8 mouse cellular contexts compared by ENCODE assay signal in the genomic region with DNA sequence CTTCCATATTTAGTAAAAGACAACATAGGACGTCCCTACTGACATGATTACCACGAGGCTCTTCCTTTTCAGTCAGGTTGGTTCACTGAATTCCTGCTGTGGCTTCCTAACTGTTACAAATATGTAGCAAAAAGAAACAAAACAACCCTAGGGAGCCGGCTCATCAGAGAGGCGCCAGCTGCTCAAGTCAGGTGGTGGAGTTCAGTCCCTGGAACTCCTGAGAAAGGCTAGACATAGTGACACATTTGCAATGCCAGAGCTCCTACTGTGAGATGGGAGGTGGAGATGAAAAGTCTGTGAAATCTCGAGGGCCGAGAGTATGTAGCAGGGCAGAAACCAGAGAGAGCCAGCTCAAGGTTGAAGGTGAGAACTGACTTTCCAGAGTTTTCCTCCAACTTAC.
DNase-seq lines count a peak whose midpoint lies in the region; ATAC-seq and TF ChIP-seq lines count a peak whose summit lies in the region.

No protein-coding gene starts in this region.

- TF ChIP-seq EP300 in liver, postnatal 0 days (IDR thresholded peaks at IDR 0.05; ENCODE audit: low read depth), result no peak

- H3K4me3 ChIP-seq in heart, embryonic 10.5 days, result peak overlapping the region; percentile 63
- H3K4me3 ChIP-seq in ES-E14 (ENCODE audit: insufficient read depth in 1 of 2, low read depth in 1 of 2, low read length in 2 of 2, poor library complexity in 1 of 2, severe bottlenecking in 1 of 2), result 0 out of 4 replicates have a peak overlapping the region, but pooled peaks of 1 of the 2 experiments have one; percentile 18
- peak overlapping the region; percentile 43 for H3K4me3 ChIP-seq in forebrain, embryonic 15.5 days
- 0 out of 2 replicates have a peak overlapping the region, but pooled peaks have one; percentile 38 for H3K4me3 ChIP-seq in liver, postnatal 0 days (ENCODE audit: low read depth, low read length)

- 15% methylated on average over 6 of the region's 6 CpGs for WGBS in heart, embryonic 10.5 days
- 9% methylated on average over 6 of the region's 6 CpGs for WGBS in forebrain, embryonic 15.5 days
- 33% methylated on average over 6 of the region's 6 CpGs for WGBS in liver, postnatal 0 days (ENCODE audit: insufficient replicate concordance)

- no peak for DNase-seq in heart, embryonic 10.5 days (ENCODE audit: low spot score)
- no peak for DNase-seq in heart, postnatal 14 days
- DNase-seq in ES-E14 (ENCODE audit: low read depth, low spot score), result peak; percentile 44
- no peak for DNase-seq in liver, postnatal 0 days
- DNase-seq in spleen, adult 12 weeks (ENCODE audit: low spot score), result no peak
- no peak for DNase-seq in left cerebral cortex, postnatal 14 days (ENCODE audit: low spot score in 2 of 2)
- DNase-seq in adipocyte (ENCODE audit: low spot score), result no peak

- no peak overlapping the region for H3K9ac ChIP-seq in ES-E14 (ENCODE audit: insufficient read depth, low read depth, low read length, poor library complexity, severe bottlenecking)
- no peak overlapping the region for H3K9ac ChIP-seq in forebrain, embryonic 15.5 days (replicated peaks)
- H3K9ac ChIP-seq in liver, postnatal 0 days (replicated peaks), result peak overlapping the region; percentile 38; the same call in 1 of the 2 replicates

- H3K9me3 ChIP-seq in heart, embryonic 10.5 days, result no peaks in the 10 kb centered on the region
- H3K9me3 ChIP-seq in ES-E14 (ENCODE audit: control insufficient read depth, insufficient read depth, low read depth, low read length), result no peaks in the 10 kb centered on the region
- H3K9me3 ChIP-seq in forebrain, embryonic 15.5 days, result no peaks in the 10 kb centered on the region
- no peaks in the 10 kb centered on the region for H3K9me3 ChIP-seq in liver, postnatal 0 days (ENCODE audit: low read length)

- H3K36me3 ChIP-seq in heart, embryonic 10.5 days, result no peaks in the 10 kb centered on the region
- no peaks in the 10 kb centered on the region for H3K36me3 ChIP-seq in ES-E14 (ENCODE audit: control insufficient read depth, insufficient read depth, low read length, poor library complexity, severe bottlenecking)
- no peaks in the 10 kb centered on the region for H3K36me3 ChIP-seq in forebrain, embryonic 15.5 days
- H3K36me3 ChIP-seq in liver, postnatal 0 days (replicated peaks; ENCODE audit: insufficient read depth, low read length), result no peaks in the 10 kb centered on the region

- in situ Hi-C loops in ES-E14 (cut with MboI; ENCODE audit: low sequenced_read_pairs in 2 of 2, unreplicated experiment in 2 of 2), result no loop called here

- H3K4me2 ChIP-seq in forebrain, embryonic 15.5 days (replicated peaks), result peak overlapping the region; percentile 61
- H3K4me2 ChIP-seq in liver, postnatal 0 days (ENCODE audit: low read depth, low read length), result peak overlapping the region; percentile 78

- peak; percentile 14; the same call in 1 of the 2 replicates for ATAC-seq in forebrain, embryonic 15.5 days (replicated peaks)
- no peak for ATAC-seq in liver, postnatal 0 days

- intact Hi-C loops in heart, postnatal 14 days (cut with DNase I), result no loop called here
- intact Hi-C loops in left cerebral cortex, postnatal 14 days (cut with DNase I), result loop anchor here (5.0 kb wide), 1 partner anchor 92 kb away; no protein-coding TSS in a partner anchor

- H3K4me1 ChIP-seq in heart, embryonic 10.5 days, result peaks cover 26% of the 10 kb centered on the region
- H3K4me1 ChIP-seq in ES-E14 (ENCODE audit: control insufficient read depth in 2 of 2, insufficient read depth in 2 of 2, low read length in 2 of 2, poor library complexity in 1 of 2), result peaks cover 5 to 15% of the 10 kb centered on the region in 2 experiments; a peak in 3 of 4 replicates
- H3K4me1 ChIP-seq in forebrain, embryonic 15.5 days, result peaks cover 8% of the 10 kb centered on the region; the same call in 1 of the 2 replicates
- H3K4me1 ChIP-seq in liver, postnatal 0 days (ENCODE audit: insufficient read depth), result peaks cover 8% of the 10 kb centered on the region; the same call in 1 of the 2 replicates

- no peaks in the 10 kb centered on the region for H3K27me3 ChIP-seq in heart, embryonic 10.5 days (ENCODE audit: insufficient read depth, poor library complexity, severe bottlenecking)
- H3K27me3 ChIP-seq in forebrain, embryonic 15.5 days, result no peaks in the 10 kb centered on the region
- H3K27me3 ChIP-seq in liver, postnatal 0 days (ENCODE audit: insufficient read depth, low read length), result no peaks in the 10 kb centered on the region

- H3K27ac ChIP-seq in heart, embryonic 10.5 days, result peak overlapping the region; percentile 84
- peak overlapping the region; percentile 62; the same call in 1 of the 2 replicates for H3K27ac ChIP-seq in ES-E14 (ENCODE audit: insufficient read depth, low read depth, low read length, poor library complexity, severe bottlenecking)
- no peak overlapping the region for H3K27ac ChIP-seq in forebrain, embryonic 15.5 days (replicated peaks)
- H3K27ac ChIP-seq in liver, postnatal 0 days (ENCODE audit: low read depth), result no peak overlapping the region

- no peak for TF ChIP-seq CTCF in liver, postnatal 0 days (IDR thresholded peaks at IDR 0.05; ENCODE audit: low read depth)

TF ChIP-seq in ES-E14, 5 proteins besides CTCF, POLR2A, EP300 and RAD21:
- TF ChIP-seq HCFC1 (IDR thresholded peaks at IDR 0.05; ENCODE audit: borderline replicate concordance, insufficient read depth, low read length) (no peak), ZC3H11A (IDR thresholded peaks at IDR 0.05; ENCODE audit: borderline replicate concordance, low read depth, low read length) (no peak), MAFK (IDR thresholded peaks at IDR 0.05; ENCODE audit: insufficient read depth, low read depth, low read length) (no peak), ZNF384 (IDR thresholded peaks at IDR 0.05; ENCODE audit: low read depth, low read length) (no peak), CHD2 (IDR thresholded peaks at IDR 0.05; ENCODE audit: low read depth, low read length) (no peak)

Comparison
In these comparisons a context has a peak if more than half of its experiments do, and no peak if none do; other contexts are left out.
1. H3K27ac ChIP-seq: peak in heart, embryonic 10.5 days (single experiment) and ES-E14 (single experiment); none in forebrain, embryonic 15.5 days (single experiment) and liver, postnatal 0 days (single experiment).